Mouse (Mus musculus): ENCODE results near the gene Msx3. TPM values are rescaled to one million over a fixed set of nuclear protein-coding genes. Genes with fewer than 3 reads are reported as not detected.

Msx3 gene
- polyA plus RNA-seq, 2 experiments: not detected

DNA sequence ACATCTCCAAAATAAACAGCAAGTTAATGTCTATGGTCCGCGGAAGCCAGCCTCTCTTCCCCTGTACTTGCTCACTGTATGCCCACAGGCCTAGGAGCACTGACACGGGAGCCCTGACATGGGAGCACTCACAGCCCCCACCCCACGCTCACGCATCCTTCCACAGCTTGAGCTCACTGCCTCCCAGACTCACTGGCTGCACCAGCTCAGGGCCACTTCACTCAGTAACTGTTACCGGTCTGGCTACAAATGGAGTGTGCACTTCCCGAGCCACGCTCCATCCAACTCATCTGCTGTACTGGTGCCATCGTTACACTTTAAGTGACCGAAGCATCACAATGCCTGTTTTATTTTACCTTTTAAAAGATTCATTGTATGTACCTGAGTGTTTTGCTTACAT, 16.5 kb downstream of the Msx3 start:
- no peak overlapping the region for H3K4me2 ChIP-seq (replicated peaks; ENCODE audit: low read depth, low read length, severe bottlenecking)
- WGBS: 96% methylated on average over 10 of the region's 10 CpGs
- peaks cover 14% of the 10 kb centered on the region; the same call in 1 of the 2 replicates for H3K4me1 ChIP-seq (ENCODE audit: control insufficient read depth, insufficient read depth, low read length)
- H3K9ac ChIP-seq (ENCODE audit: low read depth, low read length, severe bottlenecking): no peak overlapping the region
- ATAC-seq (ENCODE audit: low FRiP score, low read depth) (no peak), DNase-seq (ENCODE audit: low spot score) (no peak)
- H3K27ac ChIP-seq (replicated peaks; ENCODE audit: low read depth, low read length): no peak overlapping the region
- no peaks in the 10 kb centered on the region for H3K27me3 ChIP-seq (ENCODE audit: control insufficient read depth, insufficient read depth, low read length)
- no peak overlapping the region for H3K4me3 ChIP-seq (replicated peaks; ENCODE audit: low read length)
- H3K36me3 ChIP-seq (ENCODE audit: control insufficient read depth, insufficient read depth, low read length): peaks cover 55% of the 10 kb centered on the region
- no peaks in the 10 kb centered on the region for H3K9me3 ChIP-seq (ENCODE audit: control insufficient read depth, low read length)
- no peak for TF ChIP-seq POLR2A (IDR thresholded peaks at IDR 0.05; ENCODE audit: borderline replicate concordance, extremely low read depth, insufficient read depth, insufficient read length)

GRCm38 (mm10) chr7:140031771-140032170, 17.1 kb downstream of the Msx3 start:
- DNase-seq (ENCODE audit: low spot score) (no peak), ATAC-seq (ENCODE audit: low FRiP score, low read depth) (no peak)
- Histone ChIP-seq H3K36me3 (ENCODE audit: control insufficient read depth, insufficient read depth, low read length) (peaks cover 55% of the 10 kb centered on the region), H3K4me2 (replicated peaks; ENCODE audit: low read depth, low read length, severe bottlenecking) (no peak overlapping the region), H3K4me1 (ENCODE audit: control insufficient read depth, insufficient read depth, low read length) (peaks cover 8% of the 10 kb centered on the region; the same call in 1 of the 2 replicates), H3K9ac (ENCODE audit: low read depth, low read length, severe bottlenecking) (no peak overlapping the region), H3K27ac (replicated peaks; ENCODE audit: low read depth, low read length) (no peak overlapping the region), H3K4me3 (replicated peaks; ENCODE audit: low read length) (no peak overlapping the region), H3K9me3 (ENCODE audit: control insufficient read depth, low read length) (no peaks in the 10 kb centered on the region), H3K27me3 (ENCODE audit: control insufficient read depth, insufficient read depth, low read length) (no peaks in the 10 kb centered on the region)
- no peak for TF ChIP-seq POLR2A (IDR thresholded peaks at IDR 0.05; ENCODE audit: borderline replicate concordance, extremely low read depth, insufficient read depth, insufficient read length)
- WGBS: 92% methylated on average over 12 of the region's 12 CpGs

DNA sequence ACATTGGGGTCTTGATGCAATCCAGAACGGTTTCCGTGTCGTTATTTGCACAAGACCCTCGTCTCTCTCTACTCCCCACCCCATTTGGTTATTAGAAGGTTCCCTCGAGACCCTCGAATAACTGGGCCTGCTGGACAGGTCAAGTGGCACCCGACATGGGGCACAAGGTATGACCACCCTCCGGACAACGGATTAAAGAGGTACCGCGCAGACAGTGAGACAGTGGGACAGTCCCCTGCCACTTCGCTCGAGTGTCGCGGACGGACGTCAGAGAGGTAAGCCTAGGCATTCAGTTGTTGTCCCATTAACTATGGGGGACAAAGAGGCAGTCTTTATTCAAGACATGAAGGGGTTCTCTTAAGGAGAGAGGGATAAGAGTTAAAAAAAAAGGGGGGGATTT, 37.6 kb downstream of the Msx3 start:
- Histone ChIP-seq H3K27me3 (ENCODE audit: control insufficient read depth, insufficient read depth, low read length) (no peaks in the 10 kb centered on the region), H3K4me1 (ENCODE audit: control insufficient read depth, insufficient read depth, low read length) (no peaks in the 10 kb centered on the region), H3K9me3 (ENCODE audit: control insufficient read depth, low read length) (no peaks in the 10 kb centered on the region), H3K27ac (replicated peaks; ENCODE audit: low read depth, low read length) (no peak overlapping the region), H3K36me3 (ENCODE audit: control insufficient read depth, insufficient read depth, low read length) (peaks cover 40% of the 10 kb centered on the region), H3K4me3 (replicated peaks; ENCODE audit: low read length) (no peak overlapping the region), H3K4me2 (replicated peaks; ENCODE audit: low read depth, low read length, severe bottlenecking) (no peak overlapping the region), H3K9ac (ENCODE audit: low read depth, low read length, severe bottlenecking) (no peak overlapping the region)
- TF ChIP-seq POLR2A (IDR thresholded peaks at IDR 0.05; ENCODE audit: borderline replicate concordance, extremely low read depth, insufficient read depth, insufficient read length): no peak
- ATAC-seq (ENCODE audit: low FRiP score, low read depth): no peak
- 96% methylated on average over 17 of the region's 17 CpGs for WGBS
- no peak for DNase-seq (ENCODE audit: low spot score)

DNA sequence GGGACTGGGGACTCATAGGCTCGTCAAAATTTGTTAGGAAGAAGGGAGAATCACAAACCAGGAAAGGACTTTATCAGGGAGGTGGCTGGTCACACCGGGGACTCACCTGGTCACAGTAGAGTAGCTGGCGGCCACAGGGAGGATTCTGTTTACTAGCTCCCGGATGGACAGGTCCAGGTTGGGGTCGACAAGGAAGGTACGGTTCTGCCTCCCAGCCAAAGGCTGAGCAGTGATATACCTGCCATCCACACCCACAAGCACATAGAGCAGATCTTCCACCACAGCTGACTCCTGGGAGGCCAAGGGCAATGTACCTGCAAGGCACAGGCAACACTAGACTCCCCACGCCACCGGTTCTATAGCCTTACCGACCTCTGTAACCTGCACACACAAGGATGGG, 41.1 kb downstream of the Msx3 start:
- Histone ChIP-seq H3K36me3 (ENCODE audit: control insufficient read depth, insufficient read depth, low read length) (peaks cover 72% of the 10 kb centered on the region), H3K27me3 (ENCODE audit: control insufficient read depth, insufficient read depth, low read length) (no peaks in the 10 kb centered on the region)
- WGBS: 95% methylated on average over 9 of the region's 9 CpGs

GRCm38 (mm10) chr7:140006861-140007611, 41.9 kb downstream of the Msx3 start:
- Histone ChIP-seq H3K27ac (replicated peaks; ENCODE audit: low read depth, low read length) (no peak overlapping the region), H3K4me3 (replicated peaks; ENCODE audit: low read length) (no peak overlapping the region), H3K4me2 (replicated peaks; ENCODE audit: low read depth, low read length, severe bottlenecking) (no peak overlapping the region), H3K9ac (ENCODE audit: low read depth, low read length, severe bottlenecking) (no peak overlapping the region), H3K36me3 (ENCODE audit: control insufficient read depth, insufficient read depth, low read length) (peaks cover 77% of the 10 kb centered on the region), H3K27me3 (ENCODE audit: control insufficient read depth, insufficient read depth, low read length) (no peaks in the 10 kb centered on the region), H3K4me1 (ENCODE audit: control insufficient read depth, insufficient read depth, low read length) (no peaks in the 10 kb centered on the region), H3K9me3 (ENCODE audit: control insufficient read depth, low read length) (no peaks in the 10 kb centered on the region)
- no peak for ATAC-seq (ENCODE audit: low FRiP score, low read depth)
- no peak for DNase-seq (ENCODE audit: low spot score)
- 92% methylated on average over 9 of the region's 9 CpGs for WGBS
- no peak for TF ChIP-seq POLR2A (IDR thresholded peaks at IDR 0.05; ENCODE audit: borderline replicate concordance, extremely low read depth, insufficient read depth, insufficient read length)

More for the DNA sequence above, 41.1 kb downstream of the Msx3 start:
- H3K9me3 ChIP-seq (ENCODE audit: control insufficient read depth, low read length): no peaks in the 10 kb centered on the region
- DNase-seq (ENCODE audit: low spot score): no peak
- no peak overlapping the region for H3K9ac ChIP-seq (ENCODE audit: low read depth, low read length, severe bottlenecking)
- no peak overlapping the region for H3K4me2 ChIP-seq (replicated peaks; ENCODE audit: low read depth, low read length, severe bottlenecking)
- H3K4me1 ChIP-seq (ENCODE audit: control insufficient read depth, insufficient read depth, low read length): no peaks in the 10 kb centered on the region
- ATAC-seq (ENCODE audit: low FRiP score, low read depth): no peak
- H3K27ac ChIP-seq (replicated peaks; ENCODE audit: low read depth, low read length): no peak overlapping the region
- no peak overlapping the region for H3K4me3 ChIP-seq (replicated peaks; ENCODE audit: low read length)
- TF ChIP-seq POLR2A (IDR thresholded peaks at IDR 0.05; ENCODE audit: borderline replicate concordance, extremely low read depth, insufficient read depth, insufficient read length): no peak
